Mouse (Mus musculus) CD4-positive, CD25-positive, alpha-beta regulatory T cell (primary cell): ENCODE measurements around the gene Rhox13. TPM values are rescaled to one million over a fixed set of nuclear protein-coding genes. Genes with fewer than 3 reads are reported as not detected.

Experiments used
- polyA plus RNA-seq: library from polyadenylated mRNA; unstranded; fragments of 100-300 nt; shearing (Covaris generic); gene quantifications from one replicate; pipeline ENCODE4 v1.2.1, GENCODE M21; 2017

The Rhox13 gene
- not detected for polyA plus RNA-seq

DNA sequence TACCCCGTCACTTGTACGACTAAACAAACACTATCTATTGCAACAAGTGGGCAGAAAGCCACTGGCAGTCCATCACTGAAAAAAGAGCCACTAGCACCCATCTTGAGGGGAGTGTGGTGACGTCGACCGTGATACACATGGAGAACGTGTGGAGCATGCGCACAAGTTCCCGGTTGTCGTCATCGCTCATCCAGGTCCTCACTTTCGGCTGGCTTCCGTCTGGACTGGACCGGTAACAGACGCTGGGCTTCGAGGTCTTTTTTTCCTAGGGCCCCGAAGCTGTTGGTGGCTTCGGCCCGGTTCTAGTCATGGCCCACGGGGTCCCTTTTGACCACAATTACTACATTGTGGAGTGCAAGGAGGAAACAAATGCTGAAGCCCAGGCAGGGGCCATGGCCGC lies at the start of gene Rhox13:
Gene Rhox13 (plus strand): TSS at position 238 of the 400 bp plus-strand sequence.

DNA sequence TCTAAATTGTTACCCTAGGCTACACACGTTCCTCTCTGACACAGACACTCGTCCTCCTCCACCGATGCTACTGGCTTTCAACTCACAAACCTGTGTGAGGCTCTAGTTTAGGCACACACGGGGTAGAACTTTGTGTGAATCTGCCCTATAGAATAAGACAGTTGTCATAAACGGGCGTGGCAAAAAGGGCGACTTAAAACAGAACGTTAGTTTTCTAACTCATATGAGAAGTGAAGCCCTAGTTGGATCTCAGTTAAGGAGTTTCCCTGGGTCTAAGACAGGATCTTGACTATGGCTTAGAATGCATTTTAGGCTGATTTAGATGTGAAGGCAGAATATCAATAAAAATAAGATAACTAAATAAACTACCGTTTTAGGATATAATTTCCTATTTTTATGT lies 36.0 kb upstream of the Rhox13 start, which contains the start of gene Rhox11:
Gene Rhox11 (minus strand): TSS at position 101 of the 400 bp plus-strand sequence.

DNA sequence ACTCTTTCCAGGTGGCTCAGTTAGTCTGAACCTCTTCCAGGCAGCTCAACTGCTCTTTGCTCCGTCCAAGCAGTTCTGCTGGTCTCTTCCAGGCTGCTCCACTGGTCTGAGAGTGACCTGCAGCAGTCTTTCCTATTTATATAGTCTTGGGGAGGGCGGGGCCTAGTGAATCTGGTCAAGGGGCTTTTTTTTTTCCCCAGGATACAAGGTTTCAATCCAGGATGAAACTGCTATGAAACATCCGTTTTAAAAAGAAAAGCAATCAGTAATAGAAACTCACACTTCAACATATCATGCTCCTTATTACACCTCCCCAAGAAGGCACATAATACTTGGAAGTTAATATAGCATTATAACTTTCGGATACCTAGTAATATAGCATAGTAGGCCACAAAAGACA lies 10.2 kb upstream of the Rhox13 start, which contains the start of gene Rhox12:
Gene Rhox12 (minus strand): TSS at position 101 of the 400 bp plus-strand sequence.

Other genes starting within 250 kb of the Rhox13 start
- not detected for gene Rhox8, start 242.3 kb upstream of the Rhox13 start, polyA plus RNA-seq
- gene Rhox7b, start 224.0 kb upstream of the Rhox13 start, polyA plus RNA-seq: not detected
- not detected for gene Rhox9, start 219.4 kb upstream of the Rhox13 start, polyA plus RNA-seq
- not detected for gene Btg1-ps1, start 102.4 kb upstream of the Rhox13 start, polyA plus RNA-seq
- not detected for gene Btg1-ps2, start 78.1 kb upstream of the Rhox13 start, polyA plus RNA-seq
- gene Rhox10, start 54.7 kb upstream of the Rhox13 start, polyA plus RNA-seq: not detected
- gene Rhox11, start 36.1 kb upstream of the Rhox13 start, polyA plus RNA-seq: not detected
- not detected for gene Rhox12, start 10.3 kb upstream of the Rhox13 start, polyA plus RNA-seq
- 2.0 TPM for gene Zbtb33, start 68.6 kb downstream of the Rhox13 start, polyA plus RNA-seq
- 0.73 TPM for gene Tmem255a, start 131.2 kb downstream of the Rhox13 start, polyA plus RNA-seq
- gene Atp1b4, start 195.0 kb downstream of the Rhox13 start, polyA plus RNA-seq: not detected